Mouse (Mus musculus): ENCODE results near the gene Maml3.

DNA sequence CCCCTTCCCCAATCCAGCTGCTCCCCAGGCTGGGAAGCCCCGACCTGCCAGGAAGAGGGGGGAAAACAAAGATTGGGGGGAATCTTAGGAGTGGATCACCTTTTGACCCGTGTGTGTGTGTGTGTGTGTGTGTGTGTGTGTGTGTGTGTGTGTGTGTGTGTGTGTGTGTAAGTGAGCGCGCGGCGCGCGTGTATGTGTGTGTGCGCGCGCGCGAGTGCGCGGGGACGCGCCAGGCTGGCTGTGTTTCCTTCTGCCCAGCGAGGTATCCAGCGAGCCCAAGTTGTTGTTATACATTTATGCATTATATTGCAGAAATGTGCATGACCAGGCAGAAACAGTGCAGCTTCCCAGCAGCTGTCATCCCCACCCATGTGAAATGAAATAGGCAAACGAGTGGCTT lies 280 bp upstream of the Maml3 start:
- no peak for TF ChIP-seq CTCF (IDR thresholded peaks at IDR 0.05; ENCODE audit: low read depth, low read length)
- TF ChIP-seq POLR2A (IDR thresholded peaks at IDR 0.05; ENCODE audit: borderline replicate concordance, low read depth, low read length): no peak
